Mouse (Mus musculus): ENCODE data around the gene Sucla2.
"Not testable (repeated sequence)": the region's sequence is repeated elsewhere in the genome, so short reads cannot be mapped to it uniquely, and the experiment has no call there.

Gene Sucla2

DNA sequence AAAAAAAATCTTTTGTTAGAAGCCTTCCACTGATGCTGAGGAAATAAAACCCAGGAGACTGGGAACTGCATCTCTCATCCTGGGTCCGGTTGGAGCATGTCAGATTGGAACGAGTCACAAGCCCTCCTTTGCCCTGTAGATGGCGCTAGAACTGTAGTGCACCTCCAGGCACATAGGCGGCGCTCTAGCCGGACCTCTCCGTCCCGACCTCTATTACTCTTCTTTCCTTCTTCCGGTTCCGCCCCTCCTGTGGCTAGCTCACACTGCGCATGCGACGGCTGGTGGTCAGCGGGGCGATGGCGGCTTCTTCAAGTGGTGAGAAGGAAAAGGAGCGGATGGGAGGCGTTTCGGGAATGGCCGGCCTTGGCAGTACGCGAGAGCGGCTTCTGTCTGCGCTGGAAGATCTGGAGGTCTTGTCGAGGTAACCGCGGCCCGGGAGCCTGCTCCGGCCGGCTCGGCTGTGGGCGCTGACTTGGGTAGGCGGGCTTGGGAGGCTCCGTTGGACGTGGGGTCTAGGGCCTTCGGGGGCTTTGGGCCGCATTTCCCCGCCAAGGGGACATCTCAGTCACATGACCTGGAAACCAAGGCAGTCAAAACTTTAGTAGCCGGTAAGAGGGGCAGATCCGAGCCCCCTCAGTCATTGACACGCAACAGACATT is 15.2 kb upstream of the Sucla2 start, which contains the start of gene Med4:
TSS of gene Med4 (plus strand) at position 261 of the 659 bp plus-strand sequence.
- DNase-seq (ENCODE audit: low spot score in 2 of 2) = peak; percentile 84 to 92

DNA sequence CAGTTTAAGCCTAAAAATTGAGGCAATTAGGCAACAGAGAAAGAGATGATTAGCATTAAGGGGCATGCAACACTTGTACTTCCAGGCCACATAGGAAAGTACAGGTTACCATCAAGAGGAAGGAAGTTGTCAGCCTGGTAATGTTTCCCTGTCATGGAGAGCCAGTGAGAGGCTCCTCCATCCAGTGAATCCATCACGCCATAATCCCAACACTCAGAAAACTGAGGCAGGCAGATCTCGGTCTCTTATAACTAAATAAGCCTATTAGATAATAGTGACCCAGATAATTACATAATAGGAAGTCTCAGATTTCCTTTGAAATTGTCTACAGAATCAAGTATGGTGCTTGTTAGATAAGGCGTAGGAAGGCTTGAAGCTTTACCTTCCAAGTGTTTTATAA is 983 bp upstream of the Sucla2 start:
- no peak for DNase-seq (ENCODE audit: low spot score in 2 of 2)

DNA sequence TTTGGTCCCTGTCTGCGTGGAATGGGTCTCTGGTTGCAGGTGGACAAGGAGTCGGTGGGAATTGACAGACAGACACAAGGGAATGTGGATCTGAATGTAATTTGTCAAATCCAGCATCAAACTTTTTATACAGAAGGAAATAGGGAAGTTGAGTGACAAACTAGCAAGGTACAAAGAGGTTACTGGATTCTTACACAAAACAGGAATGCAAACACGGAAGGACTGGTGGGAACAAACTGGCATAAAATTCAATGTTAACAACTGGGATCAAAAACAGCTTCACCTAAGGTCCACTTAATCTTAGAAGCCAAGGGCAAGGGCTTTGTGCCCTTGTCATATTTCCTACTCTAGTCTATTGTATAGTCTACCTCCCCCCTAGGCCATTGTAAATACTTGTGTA is 3.5 kb downstream of the Sucla2 start:
- DNase-seq (ENCODE audit: low spot score in 2 of 2) = not testable (repeated sequence)

DNA sequence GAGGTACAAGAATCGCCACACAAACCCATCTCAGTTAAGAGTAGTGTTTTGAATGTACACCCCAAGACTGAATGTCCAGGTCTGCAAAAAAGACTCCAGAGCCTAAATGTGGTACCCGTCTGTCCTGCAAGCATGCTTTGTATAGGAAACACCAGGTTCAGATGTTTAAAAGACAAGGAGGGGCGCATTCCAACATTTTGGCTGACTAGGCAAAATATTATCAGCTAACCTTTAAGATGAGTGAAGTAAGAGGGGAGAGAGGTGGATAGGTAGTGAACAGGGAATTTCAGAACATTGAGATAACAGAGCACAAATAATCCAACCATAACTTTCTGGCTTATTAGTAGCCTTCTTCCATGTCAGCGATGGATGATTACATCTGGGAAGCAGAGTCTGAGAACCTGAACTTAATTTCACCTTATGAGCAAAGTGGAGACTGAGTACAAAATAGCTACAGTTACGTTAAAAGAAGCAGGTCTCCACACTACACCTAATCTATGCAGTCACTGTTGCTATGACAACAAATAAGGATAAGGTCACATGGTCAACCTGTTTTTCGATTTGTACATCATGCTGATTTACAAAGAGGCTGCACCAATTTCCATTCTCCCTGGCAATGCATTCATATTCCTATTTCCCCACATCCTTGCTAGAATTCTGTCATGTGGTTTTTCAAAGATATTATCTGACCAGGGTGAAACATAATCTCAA is 8.8 kb downstream of the Sucla2 start:
- DNase-seq (ENCODE audit: low spot score in 2 of 2) = no peak

DNA sequence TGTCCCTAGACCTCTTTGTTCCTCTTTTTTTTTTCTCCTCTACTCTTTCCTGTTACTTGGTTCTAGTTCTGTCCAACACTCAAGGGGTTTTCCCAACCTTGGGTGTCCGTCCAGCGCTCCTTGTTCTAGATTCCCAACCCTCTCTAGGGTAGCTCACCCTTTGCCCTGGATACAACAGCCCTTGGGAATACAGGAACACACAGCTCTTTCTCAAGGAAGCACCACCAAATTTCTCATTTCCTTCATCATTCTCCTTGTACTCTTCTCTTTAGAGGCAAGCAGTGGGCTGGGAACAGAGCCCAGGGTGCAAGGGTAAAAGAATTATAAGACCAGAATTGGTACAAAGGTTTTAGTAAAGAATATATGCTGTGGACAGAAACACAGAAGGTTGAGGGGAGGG is 10.5 kb downstream of the Sucla2 start:
- no peak for DNase-seq (ENCODE audit: low spot score in 2 of 2)

DNA sequence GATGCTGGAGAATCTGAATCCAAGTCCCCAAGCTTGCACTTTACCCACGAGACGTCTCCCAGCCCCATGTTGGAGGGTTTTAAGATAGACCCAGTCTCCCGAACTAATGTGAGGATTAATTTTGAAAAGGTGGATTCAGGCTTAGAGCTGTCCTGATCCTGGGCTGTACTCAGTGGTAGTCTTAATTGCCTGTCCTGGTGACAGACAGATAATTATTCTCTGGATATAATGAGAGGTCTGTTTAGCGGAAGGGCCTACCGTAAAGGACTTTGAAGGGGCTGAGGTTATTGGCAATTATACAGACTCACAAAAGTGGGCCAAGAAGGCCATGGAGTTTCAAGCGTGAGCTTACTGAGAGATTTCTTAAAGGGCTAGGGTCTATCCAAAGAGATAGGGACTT is 18.7 kb downstream of the Sucla2 start:
- DNase-seq (ENCODE audit: low spot score in 2 of 2) = no peak

DNA sequence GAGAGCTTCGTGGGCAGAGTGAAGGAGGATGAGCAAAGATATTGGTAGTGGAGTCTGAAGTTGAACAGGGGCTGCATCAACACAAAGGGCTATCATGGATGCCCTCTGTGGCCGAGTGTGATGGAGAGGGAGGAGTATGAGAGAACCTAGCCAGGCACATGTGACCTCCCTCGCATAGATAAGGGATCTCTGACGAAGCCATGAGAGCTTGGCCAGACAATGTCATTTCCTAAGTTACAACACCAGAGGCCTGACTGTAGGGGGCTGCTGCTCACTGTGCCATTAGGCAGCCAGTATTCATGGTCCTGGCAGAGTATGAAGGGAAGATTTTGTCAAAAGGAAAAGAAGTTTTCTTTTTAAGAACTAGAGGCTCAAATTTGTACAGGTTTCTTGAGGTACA is 21.9 kb downstream of the Sucla2 start:
- DNase-seq (ENCODE audit: low spot score in 2 of 2) = no peak

DNA sequence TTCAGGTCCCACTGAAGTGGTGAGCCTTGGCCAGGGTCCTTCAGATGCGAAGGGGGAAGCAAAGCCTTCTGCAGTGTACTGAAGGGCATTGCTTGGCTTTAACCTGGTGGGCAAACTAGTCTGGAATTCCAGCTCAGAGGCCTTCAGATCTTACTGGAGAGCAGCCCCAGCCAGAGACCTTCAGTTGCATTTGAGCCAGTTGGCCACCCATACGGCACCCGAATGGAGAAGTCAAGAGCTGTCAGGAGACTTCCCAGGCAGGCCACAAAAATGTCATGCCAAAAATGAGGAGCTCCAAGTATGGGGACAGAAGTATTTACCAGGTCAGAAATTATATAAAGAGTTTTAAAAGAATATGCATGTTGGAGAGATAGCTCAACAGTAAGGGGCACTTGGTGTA is 22.9 kb downstream of the Sucla2 start, which contains the start of gene Nudt15:
TSS of gene Nudt15 (minus strand) at position 192 of the 400 bp plus-strand sequence.
- DNase-seq (ENCODE audit: low spot score in 2 of 2) = no peak

DNA sequence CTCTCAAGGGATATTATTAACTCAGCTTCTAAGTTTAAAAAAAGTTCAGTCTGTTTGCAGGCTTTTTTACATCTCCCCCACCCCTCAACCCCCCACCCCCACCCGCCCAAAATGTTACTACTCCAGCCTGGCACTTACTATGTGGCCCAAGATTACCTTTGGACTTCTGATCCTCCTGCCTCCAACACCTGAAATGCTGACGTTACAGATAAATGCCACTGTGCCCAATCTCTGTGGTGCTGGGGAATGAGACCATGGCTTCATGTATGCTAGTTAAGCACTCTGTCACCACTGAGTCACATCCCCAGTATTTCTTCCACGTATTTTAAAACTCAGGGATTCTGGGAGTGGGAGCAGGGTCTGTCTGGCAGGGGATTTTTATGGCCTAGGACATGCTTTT is 25.2 kb downstream of the Sucla2 start:
- no peak for DNase-seq (ENCODE audit: low spot score in 2 of 2)

DNA sequence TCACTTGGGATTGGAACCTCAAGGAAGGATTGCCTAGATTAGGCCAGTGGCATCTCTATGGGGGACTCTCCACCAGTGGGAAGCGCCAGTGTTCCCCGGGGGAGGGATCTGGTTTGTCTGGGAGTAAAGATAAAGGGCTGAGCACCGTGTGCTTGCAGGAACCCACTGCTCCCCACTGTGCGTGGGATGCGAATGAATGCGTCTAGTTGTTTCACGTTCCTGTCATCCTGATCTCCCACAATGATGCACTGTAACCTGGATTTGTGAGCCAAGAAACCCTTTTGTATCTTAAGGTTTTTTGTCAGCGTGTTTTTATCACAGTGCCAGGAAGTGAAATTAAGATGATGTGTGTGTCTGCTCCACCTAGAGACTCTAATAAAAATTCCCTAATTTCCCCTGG is 25.6 kb downstream of the Sucla2 start:
- no peak for DNase-seq (ENCODE audit: low spot score in 2 of 2)

DNA sequence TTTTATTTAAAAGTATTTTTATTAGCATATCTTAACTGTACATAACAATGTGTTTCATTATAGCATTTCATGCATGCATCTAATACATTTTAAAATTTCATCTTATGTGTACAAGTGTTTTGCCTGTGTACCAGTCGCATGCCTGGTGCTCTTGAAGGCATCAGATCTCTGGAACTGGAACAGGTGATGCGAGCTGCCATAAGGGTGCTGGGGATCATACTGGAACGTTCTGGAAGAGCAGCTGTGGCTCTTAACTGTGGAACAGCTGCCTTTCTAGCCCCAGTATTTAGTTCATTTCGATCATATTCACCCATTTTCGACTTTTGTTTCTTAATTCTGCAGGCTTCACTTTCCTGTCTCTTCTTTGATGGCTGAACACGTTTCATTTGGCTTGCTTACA is 26.0 kb downstream of the Sucla2 start:
- DNase-seq (ENCODE audit: low spot score in 2 of 2) = no peak

DNA sequence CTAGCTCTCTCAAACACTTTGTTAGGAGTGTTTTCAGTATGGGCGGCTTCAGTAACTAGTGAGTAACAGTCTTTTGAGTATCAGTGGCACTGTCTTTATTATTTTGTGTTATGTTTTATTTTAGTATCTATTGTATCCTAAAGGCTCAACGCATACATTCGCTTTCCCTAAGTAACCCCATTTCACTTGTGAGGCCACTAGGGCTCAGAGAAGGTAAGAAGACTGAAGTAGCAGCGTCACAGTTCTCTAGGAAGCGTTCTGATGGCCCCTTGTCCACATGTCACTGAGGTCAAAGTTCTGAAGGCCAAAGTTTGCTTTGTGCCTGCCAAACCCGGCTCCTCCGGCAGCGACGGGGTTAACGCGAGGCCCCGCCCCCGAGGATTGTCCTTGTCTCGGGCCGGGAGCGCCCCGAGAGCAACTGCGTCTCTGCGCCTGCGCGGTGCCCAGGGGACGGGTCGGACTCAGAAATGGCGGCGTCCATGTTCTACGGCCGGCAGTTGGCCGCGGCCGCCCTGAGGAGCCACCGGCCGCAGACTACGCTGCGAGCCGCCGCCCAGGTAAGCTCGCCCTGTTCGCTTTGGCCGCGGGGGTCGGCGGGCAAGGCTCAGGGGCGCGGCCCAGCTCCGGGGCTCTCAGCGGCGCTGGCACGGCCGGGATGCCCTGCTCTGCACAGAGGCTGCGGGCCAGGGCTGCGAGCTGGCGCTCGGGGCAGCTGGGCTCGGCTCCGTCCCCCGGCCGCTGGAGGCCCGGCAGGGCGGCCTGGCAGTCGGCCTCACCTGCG is 27.4 kb downstream of the Sucla2 start:
- DNase-seq (ENCODE audit: low spot score in 2 of 2) = peak; percentile 85 to 95

DNA sequence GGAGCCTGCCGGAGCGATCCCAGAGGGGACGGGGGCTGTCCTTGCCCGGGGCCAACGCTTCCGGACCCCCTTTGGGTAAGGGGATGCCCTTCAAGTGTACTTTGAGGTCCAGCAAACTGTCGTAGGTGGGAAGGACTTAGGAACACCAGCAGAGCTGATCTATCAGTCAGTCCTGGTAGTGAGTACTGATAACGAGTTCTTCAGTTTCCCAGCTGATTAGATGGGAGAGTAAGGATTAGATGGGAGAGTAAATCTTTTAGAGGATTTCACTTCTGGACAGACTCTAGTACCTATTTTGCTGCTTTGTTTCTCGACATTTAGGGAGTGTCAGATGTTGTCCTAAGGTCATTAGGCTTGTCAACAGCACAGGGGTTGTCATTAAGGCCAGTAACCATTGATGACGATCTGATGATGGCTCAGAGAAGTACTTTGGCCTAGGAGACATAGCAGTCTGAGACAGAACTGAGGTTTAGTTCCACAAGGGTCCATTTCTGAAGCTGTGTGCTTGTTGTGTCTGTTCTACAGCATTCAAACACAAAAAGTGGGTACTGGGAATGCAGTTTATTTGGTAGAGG is 28.1 kb downstream of the Sucla2 start:
- no peak for DNase-seq (ENCODE audit: low spot score in 2 of 2)

DNA sequence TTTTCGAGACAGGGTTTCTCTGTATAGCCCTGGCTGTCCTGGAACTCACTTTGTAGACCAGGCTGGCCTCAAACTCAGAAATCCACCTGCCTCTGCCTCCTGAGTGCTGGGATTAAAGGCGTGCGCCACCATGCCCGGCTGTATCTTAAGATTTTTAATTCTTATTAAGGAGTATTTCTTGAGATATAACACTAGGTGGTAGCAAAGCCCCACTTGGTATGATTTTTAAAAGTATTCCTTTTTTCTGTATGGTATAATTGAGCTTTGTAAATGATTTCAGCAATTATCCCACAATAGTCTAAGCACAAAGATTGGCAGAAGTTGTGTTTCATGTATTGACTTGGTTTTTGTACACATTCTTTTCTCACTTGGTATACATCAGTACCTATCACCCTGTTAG is 44.7 kb downstream of the Sucla2 start:
- not testable (repeated sequence) for DNase-seq (ENCODE audit: low spot score in 2 of 2)

DNA sequence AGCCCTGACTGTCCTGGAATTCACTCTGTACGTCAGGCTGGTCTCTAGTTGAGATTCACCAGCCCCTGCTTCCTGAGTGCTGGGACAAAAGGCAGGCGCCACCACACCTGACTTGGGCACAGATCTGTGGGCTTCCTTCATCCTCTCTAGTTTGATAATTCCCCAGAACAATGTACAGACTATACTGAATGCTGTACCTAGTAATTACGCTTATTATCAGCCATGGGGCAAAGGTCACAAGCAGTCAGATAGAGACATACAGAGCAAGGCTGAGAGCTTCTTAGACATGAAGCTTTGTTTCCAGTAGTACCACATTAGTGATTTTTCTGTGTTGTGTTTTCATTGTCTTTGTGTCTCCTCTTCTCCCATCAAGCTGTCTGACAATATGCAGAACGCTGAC is 46.0 kb downstream of the Sucla2 start:
- DNase-seq (ENCODE audit: low spot score in 2 of 2) = no peak

DNA sequence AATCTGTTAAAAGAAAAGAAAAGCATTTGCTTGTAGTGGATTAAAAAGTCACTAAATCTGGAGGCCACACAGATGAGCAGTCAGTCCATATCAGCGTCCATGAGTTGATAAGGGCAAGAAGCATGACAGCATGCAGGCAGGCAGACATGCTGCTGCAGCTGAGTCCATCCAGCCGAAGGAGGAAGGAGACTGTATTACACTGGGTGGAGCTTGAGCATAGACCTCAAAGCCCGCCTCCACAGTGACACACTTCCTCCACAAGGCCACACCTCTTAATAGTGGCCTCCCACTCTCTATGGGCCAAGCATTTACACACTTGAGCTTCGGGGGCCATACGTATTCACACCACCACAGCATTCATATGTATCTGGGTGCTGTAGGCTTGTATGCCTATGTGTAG is 48.9 kb downstream of the Sucla2 start:
- no peak for DNase-seq (ENCODE audit: low spot score in 2 of 2)

DNA sequence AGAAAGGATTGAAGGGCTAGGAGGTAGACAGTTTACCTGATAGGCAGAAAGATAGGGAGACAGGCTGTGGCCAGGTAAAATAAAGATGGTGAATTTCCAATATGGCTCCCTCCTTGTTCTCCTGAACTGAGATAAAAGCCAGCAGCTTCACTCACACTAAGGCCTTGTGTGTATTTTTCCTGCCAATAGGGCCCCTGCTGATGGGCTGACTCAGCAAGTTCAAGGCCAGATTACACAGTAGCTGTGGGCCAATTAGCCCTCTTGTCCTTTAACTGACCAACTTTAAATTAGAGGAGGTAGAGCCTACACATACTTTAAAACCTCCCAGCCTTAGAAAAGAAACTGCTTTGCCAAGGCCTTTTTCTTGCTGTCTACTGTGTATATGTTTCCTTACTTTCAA is 51.2 kb downstream of the Sucla2 start:
- DNase-seq (ENCODE audit: low spot score in 2 of 2) = no peak

DNA sequence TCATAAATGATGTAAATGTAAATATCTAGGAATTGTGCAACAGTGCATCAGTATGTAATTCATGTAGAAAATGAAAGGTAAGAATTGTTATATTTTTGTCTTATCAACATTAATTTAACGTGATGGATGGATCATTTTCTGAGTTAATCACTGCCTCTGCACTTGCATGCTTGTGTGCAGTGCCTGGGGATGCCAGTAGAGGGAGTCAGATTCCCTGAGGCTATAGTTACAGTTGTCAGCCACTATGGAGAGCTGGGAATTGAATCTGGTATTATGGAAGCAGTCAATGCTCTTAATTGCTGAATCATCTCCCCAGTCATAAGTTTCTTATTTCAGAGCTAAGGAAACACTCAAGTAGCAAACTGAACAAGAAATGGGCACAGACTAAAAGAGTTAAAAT is 63.0 kb downstream of the Sucla2 start:
- peak in 1 of 2 experiments; percentile 6 for DNase-seq (ENCODE audit: low spot score in 2 of 2)

DNA sequence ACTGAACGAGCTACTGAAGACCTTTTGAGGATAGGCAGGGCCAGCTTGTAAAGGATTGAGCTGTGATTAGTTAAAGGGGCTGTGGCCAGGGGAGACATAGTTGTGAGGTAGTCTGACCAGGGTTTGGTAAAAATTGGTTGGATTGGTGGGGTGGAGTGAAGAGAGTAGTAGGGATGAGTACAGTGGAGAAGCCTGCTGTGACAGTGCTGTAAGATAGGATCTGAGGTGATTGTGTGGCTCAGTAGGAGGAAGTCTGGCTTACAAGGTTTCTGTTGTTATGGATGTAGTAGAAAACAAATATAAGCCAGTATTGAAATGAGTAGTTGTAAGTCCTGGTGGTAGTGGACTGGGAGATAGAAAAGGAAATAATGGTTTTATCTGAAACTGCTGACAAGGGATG is 67.0 kb downstream of the Sucla2 start:
- no peak for DNase-seq (ENCODE audit: low spot score in 2 of 2)

DNA sequence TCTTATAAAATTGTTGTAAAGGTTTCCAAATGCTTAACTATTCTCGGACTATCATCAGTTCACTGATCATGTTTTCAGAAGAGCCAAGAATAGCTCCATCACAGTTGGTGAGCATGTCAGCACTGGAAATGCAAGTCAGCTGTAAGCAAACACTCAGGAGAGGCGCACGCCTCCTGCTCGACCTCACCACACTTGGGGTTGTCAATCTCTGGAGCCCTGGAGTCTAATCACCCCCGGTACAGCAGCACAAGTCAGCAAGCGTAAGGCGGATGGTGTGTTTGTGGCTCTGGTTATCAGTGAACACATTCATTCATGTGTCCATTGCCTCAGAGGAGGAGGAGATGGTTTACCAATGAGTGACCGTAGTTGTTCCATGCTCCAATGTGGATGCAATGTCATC is 74.6 kb downstream of the Sucla2 start:
- DNase-seq (ENCODE audit: low spot score in 2 of 2) = no peak

DNA sequence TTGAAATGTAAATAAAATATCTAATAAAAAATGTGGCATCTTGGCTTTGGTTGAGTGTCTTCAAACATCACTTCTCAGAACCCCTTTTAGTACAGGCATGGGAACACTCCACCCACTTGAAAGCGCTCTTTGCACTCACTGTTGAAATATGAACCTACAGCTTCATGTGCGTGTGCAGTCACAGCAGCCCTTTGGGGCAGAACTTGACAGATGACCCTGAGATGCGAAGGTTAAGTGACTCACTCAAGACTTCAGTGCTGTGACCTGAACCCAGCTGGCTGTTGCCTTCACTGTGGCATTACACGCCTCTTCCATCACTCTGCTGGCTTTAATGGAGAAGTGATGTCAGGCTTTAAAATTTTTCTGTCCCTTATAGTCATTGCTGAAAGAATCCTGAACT is 82.6 kb downstream of the Sucla2 start:
- no peak for DNase-seq (ENCODE audit: low spot score in 2 of 2)

Measured in thymus, postnatal 10 days (tissue).